Mouse (Mus musculus): Measurements from ENCODE around the gene Ovca2. TPM values are rescaled to one million over a fixed set of nuclear protein-coding genes. Genes with fewer than 3 reads are reported as not detected.
"Not testable (repeated sequence)": the region's sequence is repeated elsewhere in the genome, so short reads cannot be mapped to it uniquely, and the experiment has no call there.

The Ovca2 gene
- polyA plus RNA-seq, 1 experiment, result 21.1 TPM

GRCm38 (mm10) chr11:75190905-75191441 is 12.3 kb upstream of the Ovca2 start, which contains the start of gene Dph1:
Gene Dph1 (minus strand): TSS chr11:75191241.
- 59% methylated on average over 5 of the region's 5 CpGs for WGBS
- TF ChIP-seq CTCF (IDR thresholded peaks at IDR 0.05; ENCODE audit: insufficient read depth, low read length) (no peak), POLR2A (IDR thresholded peaks at IDR 0.05; ENCODE audit: borderline replicate concordance, extremely low read depth, low read depth, low read length) (no peak)
- peaks cover 4% of the 10 kb centered on the region; the same call in 1 of the 2 replicates for H3K4me1 ChIP-seq (ENCODE audit: control insufficient read depth, insufficient read depth, low read length)
- peak within 1 kb of the TSS; percentile 82 for H3K4me3 ChIP-seq (replicated peaks; ENCODE audit: extremely low read depth, low read depth, low read length)
- DNase-seq, result no peak

DNA sequence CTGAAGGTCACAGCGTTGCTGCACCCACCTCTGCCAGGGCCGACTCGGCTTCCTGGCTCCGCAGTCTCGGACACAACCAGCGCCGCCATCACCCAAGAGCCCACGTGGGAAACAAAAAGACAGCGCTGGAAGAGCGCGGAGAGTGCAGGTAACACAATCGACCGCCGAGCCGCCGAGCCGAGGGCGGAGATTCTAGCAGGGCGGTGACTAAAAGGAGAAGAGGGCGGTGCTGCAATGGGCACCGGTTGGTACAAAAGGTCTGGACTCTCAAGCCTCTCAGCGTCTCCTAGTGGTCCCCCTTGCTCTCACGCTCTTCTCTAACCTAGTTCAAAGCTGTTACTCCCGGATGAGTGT is 11.7 kb upstream of the Ovca2 start:
- DNase-seq, result peak; percentile 72

DNA sequence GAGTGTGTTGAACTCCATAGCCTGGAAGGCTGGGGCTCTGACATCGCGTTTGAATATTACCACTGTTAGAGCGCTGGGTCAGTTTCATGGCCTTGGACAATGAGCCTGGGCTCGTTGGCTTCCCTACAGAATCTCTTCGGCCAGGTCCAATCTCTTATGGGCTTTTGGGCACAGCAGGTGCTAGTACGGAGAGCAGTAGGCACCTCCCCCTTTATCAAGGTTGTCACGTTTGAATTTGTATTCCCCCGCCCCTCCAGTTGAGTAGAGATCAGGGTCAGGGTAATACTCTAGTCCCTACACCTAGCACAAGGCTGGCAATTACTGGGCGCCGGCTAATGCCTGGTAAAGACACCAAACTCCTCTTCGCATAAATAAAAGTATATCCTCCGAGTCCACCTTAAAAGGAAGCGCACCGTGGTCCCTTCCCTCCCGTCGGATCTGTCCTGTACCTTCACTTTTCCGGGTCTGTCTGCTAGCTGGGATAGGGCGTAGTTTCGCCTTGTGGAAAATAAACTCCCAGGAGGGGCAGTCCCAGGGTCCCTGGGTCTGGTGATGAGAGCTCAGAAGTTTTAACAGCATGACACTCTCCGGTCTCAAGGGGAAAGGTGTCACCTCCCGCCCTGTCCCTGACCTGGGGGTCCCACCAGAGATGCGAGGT is 11.2 kb upstream of the Ovca2 start:
- no peak for DNase-seq

More for the DNA sequence above, 11.7 kb upstream of the Ovca2 start:
- WGBS, result 1% methylated on average over 24 of the region's 24 CpGs
- TF ChIP-seq POLR2A (IDR thresholded peaks at IDR 0.05; ENCODE audit: borderline replicate concordance, extremely low read depth, low read depth, low read length) (peak; percentile 52; the same call in 1 of the 2 replicates), CTCF (IDR thresholded peaks at IDR 0.05; ENCODE audit: insufficient read depth, low read length) (peak; percentile 12; the same call in 1 of the 2 replicates)
- peaks cover 4% of the 10 kb centered on the region; the same call in 1 of the 2 replicates for H3K4me1 ChIP-seq (ENCODE audit: control insufficient read depth, insufficient read depth, low read length)
- peak overlapping the region; percentile 82 for H3K4me3 ChIP-seq (replicated peaks; ENCODE audit: extremely low read depth, low read depth, low read length)

GRCm38 (mm10) chr11:75184986-75185385 is 6.4 kb upstream of the Ovca2 start:
- 76% methylated on average over 2 of the region's 2 CpGs for WGBS
- Histone ChIP-seq H3K4me3 (replicated peaks; ENCODE audit: extremely low read depth, low read depth, low read length) (no peak overlapping the region), H3K4me1 (ENCODE audit: control insufficient read depth, insufficient read depth, low read length) (no peaks in the 10 kb centered on the region)
- TF ChIP-seq POLR2A (IDR thresholded peaks at IDR 0.05; ENCODE audit: borderline replicate concordance, extremely low read depth, low read depth, low read length) (no peak), CTCF (IDR thresholded peaks at IDR 0.05; ENCODE audit: insufficient read depth, low read length) (no peak)
- DNase-seq, result no peak

More for the DNA sequence above, 11.2 kb upstream of the Ovca2 start:
- H3K4me1 ChIP-seq (ENCODE audit: control insufficient read depth, insufficient read depth, low read length), result peaks cover 4% of the 10 kb centered on the region; the same call in 1 of the 2 replicates
- TF ChIP-seq POLR2A (IDR thresholded peaks at IDR 0.05; ENCODE audit: borderline replicate concordance, extremely low read depth, low read depth, low read length) (no peak), CTCF (IDR thresholded peaks at IDR 0.05; ENCODE audit: insufficient read depth, low read length) (no peak)
- H3K4me3 ChIP-seq (replicated peaks; ENCODE audit: extremely low read depth, low read depth, low read length), result peak overlapping the region; percentile 82
- 2% methylated on average over 22 of the region's 22 CpGs for WGBS

DNA sequence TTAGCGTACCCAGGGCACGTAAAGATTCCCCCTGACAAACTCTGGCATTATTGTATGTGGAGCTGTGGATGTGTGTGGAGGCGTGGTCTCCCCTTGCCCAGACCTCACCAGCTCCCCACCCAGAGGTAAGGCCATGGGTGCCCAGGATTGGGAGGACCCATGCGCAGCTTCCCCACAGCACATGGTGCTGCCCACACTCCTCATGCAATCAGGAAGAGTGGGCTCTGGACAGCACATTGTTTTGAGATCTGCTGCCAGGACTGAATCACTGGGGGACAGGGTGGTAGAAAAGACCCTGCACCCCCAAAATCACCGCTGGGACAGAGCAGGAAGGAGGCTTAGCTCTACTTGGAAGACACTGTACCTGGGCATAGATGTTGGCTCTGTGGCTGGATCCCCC is 5.9 kb upstream of the Ovca2 start:
- TF ChIP-seq CTCF (IDR thresholded peaks at IDR 0.05; ENCODE audit: insufficient read depth, low read length) (no peak), POLR2A (IDR thresholded peaks at IDR 0.05; ENCODE audit: borderline replicate concordance, extremely low read depth, low read depth, low read length) (no peak)
- H3K4me1 ChIP-seq (ENCODE audit: control insufficient read depth, insufficient read depth, low read length), result no peaks in the 10 kb centered on the region
- 91% methylated on average over 5 of the region's 5 CpGs for WGBS
- no peak overlapping the region for H3K4me3 ChIP-seq (replicated peaks; ENCODE audit: extremely low read depth, low read depth, low read length)
- DNase-seq, result no peak

DNA sequence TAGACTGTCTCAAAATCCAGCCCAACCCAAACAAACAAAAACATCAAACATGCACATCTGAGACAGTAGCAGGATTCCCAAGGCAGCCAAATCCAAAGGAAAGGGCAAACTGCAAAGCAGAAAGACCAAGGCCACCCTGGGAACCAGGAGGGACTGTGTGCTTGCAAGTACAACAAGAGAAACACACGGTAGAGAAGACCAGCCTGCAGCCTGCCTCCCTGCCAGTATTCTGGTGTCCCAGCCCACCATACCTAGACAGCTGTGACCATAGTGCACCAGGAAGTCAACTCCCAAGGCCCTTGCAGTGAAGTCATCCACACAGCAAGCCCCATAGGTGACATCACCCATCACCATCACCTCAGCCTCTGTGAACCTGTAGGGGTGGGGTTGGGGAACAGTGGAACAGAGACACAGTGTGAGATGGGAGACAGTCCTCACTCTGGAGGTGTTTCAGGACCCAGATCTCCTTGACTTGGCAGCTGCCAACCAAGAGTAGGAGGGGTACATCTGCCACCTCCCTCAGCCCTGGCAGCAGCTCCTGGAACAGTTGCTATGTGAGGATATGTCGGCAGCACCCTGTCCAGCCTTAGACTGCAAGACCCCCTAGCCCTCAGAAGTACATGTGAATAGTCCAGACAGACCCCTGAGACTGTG is 5.4 kb upstream of the Ovca2 start:
- 71% methylated on average over 2 of the region's 2 CpGs for WGBS
- H3K4me1 ChIP-seq (ENCODE audit: control insufficient read depth, insufficient read depth, low read length), result no peaks in the 10 kb centered on the region
- H3K4me3 ChIP-seq (replicated peaks; ENCODE audit: extremely low read depth, low read depth, low read length), result no peak overlapping the region
- TF ChIP-seq POLR2A (IDR thresholded peaks at IDR 0.05; ENCODE audit: borderline replicate concordance, extremely low read depth, low read depth, low read length), result no peak
- no peak for DNase-seq

DNA sequence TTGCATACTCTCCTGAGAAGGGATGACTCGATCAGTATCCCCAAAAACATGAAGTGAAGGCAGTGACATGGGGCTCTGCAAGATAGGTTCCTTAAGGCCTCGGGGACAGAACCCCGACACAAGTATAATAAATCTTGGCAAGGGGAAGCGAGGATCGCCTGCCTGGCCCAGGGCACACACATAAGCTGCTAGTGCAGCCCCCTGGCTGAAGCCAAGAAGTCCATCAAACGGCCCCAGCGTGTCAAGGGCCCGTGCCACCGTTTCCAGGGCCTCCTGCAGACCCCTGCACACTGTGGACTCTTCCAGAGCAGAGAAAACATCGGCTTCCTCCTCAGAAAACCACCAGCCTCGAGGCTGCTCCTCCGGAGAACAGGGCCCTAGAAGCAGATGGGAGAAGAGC is 624 bp downstream of the Ovca2 start:
- peak overlapping the region; percentile 78 for H3K4me3 ChIP-seq (replicated peaks; ENCODE audit: extremely low read depth, low read depth, low read length)
- peaks cover 2% of the 10 kb centered on the region; the same call in 1 of the 2 replicates for H3K4me1 ChIP-seq (ENCODE audit: control insufficient read depth, insufficient read depth, low read length)
- 44% methylated on average over 12 of the region's 12 CpGs for whole genome bisulfite sequencing
- no peak for DNase-seq
- TF ChIP-seq CTCF (IDR thresholded peaks at IDR 0.05; ENCODE audit: insufficient read depth, low read length), result no peak
- TF ChIP-seq POLR2A (IDR thresholded peaks at IDR 0.05; ENCODE audit: borderline replicate concordance, extremely low read depth, low read depth, low read length), result no peak

DNA sequence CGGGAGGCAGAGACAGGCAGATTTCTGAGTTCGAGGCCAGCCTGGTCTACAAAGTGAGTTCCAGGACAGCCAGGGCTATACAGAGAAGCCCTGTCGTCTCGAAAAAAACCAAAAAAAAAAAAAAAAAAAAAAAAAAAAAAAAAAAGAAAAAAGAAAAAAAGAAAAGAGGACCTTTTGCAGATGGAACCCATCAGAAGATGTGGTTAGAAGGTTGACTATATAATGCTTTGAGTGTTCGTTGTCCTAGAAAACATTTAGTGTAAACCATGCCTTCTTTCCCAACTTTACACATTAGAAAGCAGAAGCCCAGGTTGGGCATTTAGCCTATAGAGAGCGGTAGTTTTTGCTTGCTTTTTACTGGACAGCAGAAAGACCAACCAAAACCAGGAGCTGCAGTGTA is 4.1 kb downstream of the Ovca2 start:
- not testable (repeated sequence) for DNase-seq; H3K4me3 ChIP-seq (replicated peaks; ENCODE audit: extremely low read depth, low read depth, low read length); H3K4me1 ChIP-seq (ENCODE audit: control insufficient read depth, insufficient read depth, low read length)
- 60% methylated on average over 6 of the region's 6 CpGs for WGBS

DNA sequence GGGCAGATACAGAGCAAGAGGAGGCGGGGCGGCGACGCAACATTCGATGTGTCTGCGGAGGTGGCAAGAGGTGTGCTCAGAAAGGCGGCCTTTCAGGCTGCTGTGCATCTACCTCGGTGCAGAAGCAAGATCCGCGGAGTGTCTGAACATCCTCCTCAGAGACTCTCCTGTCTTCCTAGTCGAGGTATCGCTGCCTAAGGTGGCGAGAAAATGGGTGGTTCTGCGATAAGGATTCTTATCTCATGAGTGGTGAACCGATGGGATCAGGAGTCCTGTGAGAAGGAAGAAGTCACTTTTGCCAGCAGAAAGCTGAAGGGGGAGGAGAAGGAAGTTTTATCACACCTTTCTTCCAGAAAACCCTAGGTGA is 4.9 kb downstream of the Ovca2 start:
- Histone ChIP-seq H3K4me3 (replicated peaks; ENCODE audit: extremely low read depth, low read depth, low read length) (peak overlapping the region; percentile 54), H3K4me1 (ENCODE audit: control insufficient read depth, insufficient read depth, low read length) (peaks cover 11% of the 10 kb centered on the region; the same call in 1 of the 2 replicates)
- DNase-seq, result no peak
- WGBS, result 3% methylated on average over 15 of the region's 15 CpGs
- TF ChIP-seq POLR2A (IDR thresholded peaks at IDR 0.05; ENCODE audit: borderline replicate concordance, extremely low read depth, low read depth, low read length) (no peak), CTCF (IDR thresholded peaks at IDR 0.05; ENCODE audit: insufficient read depth, low read length) (no peak)

Data from lung, adult 2 months (tissue).